Mouse (Mus musculus): Measurements from ENCODE around the gene Clmp. TPM values are rescaled to one million over a fixed set of nuclear protein-coding genes. Genes with fewer than 3 reads are reported as not detected.

Clmp gene
- polyA plus RNA-seq, 1 experiment from 2014 or later = 26.7 TPM

DNA sequence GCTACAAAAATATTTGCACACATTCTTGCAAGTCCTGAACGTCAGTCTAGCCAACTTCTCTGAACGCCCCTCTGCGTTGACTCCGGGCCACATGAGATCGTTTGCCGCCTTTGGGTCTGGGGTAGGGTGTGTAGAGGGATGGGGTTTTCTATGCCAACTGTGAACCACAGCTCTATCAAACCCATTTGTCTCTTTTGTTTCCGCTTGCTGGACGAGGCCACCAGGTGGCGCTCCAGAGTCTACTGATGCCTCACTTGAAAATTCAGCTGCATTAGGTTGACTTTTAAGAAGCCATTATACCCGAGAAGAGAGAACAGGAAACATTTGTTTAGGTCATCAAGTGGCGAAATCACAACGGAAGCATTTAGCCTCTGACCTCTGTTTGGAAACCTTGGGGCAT lies 148.8 kb downstream of the Clmp start:
- Histone ChIP-seq H3K36me3 (no peaks in the 10 kb centered on the region), H3K27me3 (replicated peaks) (no peaks in the 10 kb centered on the region), H3K9ac (no peak overlapping the region), H3K4me3 (replicated peaks) (no peak overlapping the region), H3K9me3 (no peaks in the 10 kb centered on the region), H3K4me1 (replicated peaks) (no peaks in the 10 kb centered on the region), H3K4me2 (replicated peaks) (no peak overlapping the region), H3K27ac (no peak overlapping the region)
- no peak for ATAC-seq
- 7% methylated on average over 12 of the region's 12 CpGs for WGBS

Other genes with a start within 250 kb of the Clmp start
- gene Gramd1b, start 154.6 kb upstream of the Clmp start, polyA plus RNA-seq (2015; fragmentation: Nextera tagmentation; extraction: Ambion mirVana) = 3.0 and 3.9 TPM in 2 replicates
- gene Gm21915, start 15.3 kb upstream of the Clmp start, polyA plus RNA-seq (2015; fragmentation: Nextera tagmentation; extraction: Ambion mirVana) = not detected in 2 replicates
- gene Hspa8, start 115.0 kb downstream of the Clmp start, polyA plus RNA-seq (2015; fragmentation: Nextera tagmentation; extraction: Ambion mirVana) = 2,425 and 2,606 TPM in 2 replicates
- gene Bsx, start 188.2 kb downstream of the Clmp start, polyA plus RNA-seq (2015; fragmentation: Nextera tagmentation; extraction: Ambion mirVana) = not detected in 2 replicates

All from intestine, embryonic 15.5 days (tissue).